Mouse (Mus musculus) splenic B cell, adult 2 months (primary cell): Measurements from ENCODE around the gene Agap2.

Source experiments
- DNase-seq: peaks from one replicate; pipeline ENCODE4 v3.0.0-alpha.2; 2011; ENCODE audit warnings: low read depth, low spot score
- H3K27me3 ChIP-seq: 2 replicates; pipeline ENCODE4 v1.6.1; 2012; ENCODE audit warnings: mild to moderate bottlenecking, low read length, moderate library complexity, mixed read lengths; ENCODE audit not compliant: control insufficient read depth, poor library complexity, insufficient read depth, severe bottlenecking
- H3K36me3 ChIP-seq: 2 replicates; pipeline ENCODE4 v1.6.1; 2012; ENCODE audit warnings: mild to moderate bottlenecking, low read length, moderate library complexity, mixed read lengths; ENCODE audit not compliant: control insufficient read depth, poor library complexity, insufficient read depth, severe bottlenecking

The Agap2 gene

DNA sequence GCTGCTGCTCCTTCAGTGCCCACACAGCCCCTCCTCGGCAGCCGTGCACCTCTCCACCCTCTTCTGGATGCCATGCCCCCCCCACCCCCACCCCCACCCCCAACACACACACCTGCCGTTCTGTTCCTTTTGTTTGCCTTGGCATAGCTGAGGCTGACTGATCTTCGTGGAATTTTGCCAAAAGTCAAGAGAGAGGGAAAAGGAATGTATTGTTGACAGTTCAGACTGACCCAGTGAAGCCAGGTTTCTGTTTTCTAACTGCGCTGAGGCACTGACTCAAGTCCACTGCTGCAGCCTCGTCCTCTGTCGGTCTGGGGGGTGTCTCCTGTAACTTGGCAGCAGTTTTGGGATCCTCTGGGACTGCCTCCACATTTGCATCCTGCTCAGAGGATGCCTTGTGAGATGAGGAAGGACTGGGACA lies 19.3 kb downstream of the Agap2 start:
- H3K27me3 ChIP-seq, result no peaks in the 10 kb centered on the region
- peaks cover 17% of the 10 kb centered on the region for H3K36me3 ChIP-seq
- DNase-seq, result no peak

DNA sequence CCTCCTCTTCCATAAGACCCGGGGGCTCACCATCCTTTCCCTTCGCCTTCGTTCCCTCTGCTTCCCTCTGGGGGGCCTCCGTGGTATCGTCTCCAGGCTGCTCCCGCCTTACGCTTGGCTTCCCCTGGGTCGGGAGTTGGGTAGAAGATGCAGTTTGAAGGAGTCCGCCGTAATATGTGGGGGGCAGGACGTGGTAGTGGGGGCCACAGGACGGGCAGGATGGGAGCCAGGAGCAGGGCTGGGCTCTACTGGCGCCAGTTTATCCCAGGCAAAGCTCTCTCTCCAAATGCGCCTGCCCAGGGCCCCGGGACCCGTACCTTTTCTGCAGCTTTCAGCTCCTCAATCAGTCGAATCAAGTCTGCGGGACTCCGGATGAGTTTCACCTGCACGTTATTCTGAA lies 23.4 kb downstream of the Agap2 start:
- peaks cover 8% of the 10 kb centered on the region for H3K36me3 ChIP-seq
- DNase-seq, result no peak
- no peaks in the 10 kb centered on the region for H3K27me3 ChIP-seq

GRCm38 (mm10) chr10:127099191-127099590 lies 24.1 kb downstream of the Agap2 start:
- no peak for DNase-seq
- Histone ChIP-seq H3K27me3 (no peaks in the 10 kb centered on the region), H3K36me3 (peaks cover 8% of the 10 kb centered on the region)

DNA sequence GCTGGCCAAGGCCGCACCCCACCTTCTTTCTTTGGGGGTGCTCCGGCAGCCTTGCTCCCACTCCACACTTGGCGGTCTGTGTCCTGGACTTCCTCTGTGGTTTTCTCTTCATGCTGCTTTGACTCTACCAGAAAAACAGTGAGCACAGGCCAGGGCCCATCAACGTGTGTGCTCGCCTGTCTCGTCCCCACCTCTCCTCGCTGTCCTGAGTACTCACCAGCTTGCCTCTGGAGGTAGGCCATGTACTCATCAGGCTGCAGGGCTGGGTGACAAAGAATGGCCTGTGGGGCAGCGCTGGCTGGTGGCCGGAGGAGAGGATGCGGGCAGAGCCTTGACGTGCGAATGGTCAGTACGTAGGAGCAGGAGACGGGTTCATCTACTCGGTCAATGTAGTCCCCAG lies 24.8 kb downstream of the Agap2 start:
- DNase-seq, result no peak
- H3K36me3 ChIP-seq, result peaks cover 6% of the 10 kb centered on the region
- H3K27me3 ChIP-seq, result no peaks in the 10 kb centered on the region

GRCm38 (mm10) chr10:127100414-127100813 lies 25.3 kb downstream of the Agap2 start:
- peaks cover 6% of the 10 kb centered on the region for H3K36me3 ChIP-seq
- no peaks in the 10 kb centered on the region for H3K27me3 ChIP-seq
- no peak for DNase-seq

- H3K27me3 ChIP-seq, result no peaks in the 10 kb centered on the region
- H3K36me3 ChIP-seq, result peaks cover 8% of the 10 kb centered on the region
- no peak for DNase-seq
Measured at GRCm38 (mm10) chr10:127101151-127101550, 26.1 kb downstream of the Agap2 start.

DNA sequence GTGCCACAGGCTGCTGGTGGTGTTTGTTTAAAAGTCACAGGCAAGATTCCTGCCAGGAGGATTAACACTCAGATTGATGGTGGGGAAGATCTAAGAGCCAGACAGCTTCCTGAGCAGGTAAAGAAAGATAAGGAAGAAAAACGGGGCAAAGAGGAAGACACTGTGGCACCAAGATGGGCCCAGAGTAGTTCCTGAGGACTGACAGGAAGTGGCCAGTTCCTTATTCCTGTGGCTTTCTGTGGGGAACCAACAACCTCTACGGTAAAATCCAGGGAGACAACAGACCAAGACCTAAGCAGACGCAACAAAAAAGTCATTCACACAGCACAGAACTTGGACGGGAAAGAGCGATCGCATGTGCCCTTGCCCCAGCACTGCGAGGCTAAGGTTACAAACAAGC lies 28.5 kb downstream of the Agap2 start:
- no peaks in the 10 kb centered on the region for H3K27me3 ChIP-seq
- DNase-seq, result no peak

GRCm38 (mm10) chr10:127107563-127108261 lies 32.6 kb downstream of the Agap2 start:
- peaks cover 1% of the 10 kb centered on the region for H3K36me3 ChIP-seq
- no peaks in the 10 kb centered on the region for H3K27me3 ChIP-seq
- DNase-seq, result peak; percentile 35

More for the DNA sequence above, 28.5 kb downstream of the Agap2 start:
- peaks cover 4% of the 10 kb centered on the region; the same call in 1 of the 2 replicates for H3K36me3 ChIP-seq

- no peak for DNase-seq
- Histone ChIP-seq H3K36me3 (peaks cover 1% of the 10 kb centered on the region), H3K27me3 (no peaks in the 10 kb centered on the region)
Measured at GRCm38 (mm10) chr10:127108262-127108583, 33.1 kb downstream of the Agap2 start.

DNA sequence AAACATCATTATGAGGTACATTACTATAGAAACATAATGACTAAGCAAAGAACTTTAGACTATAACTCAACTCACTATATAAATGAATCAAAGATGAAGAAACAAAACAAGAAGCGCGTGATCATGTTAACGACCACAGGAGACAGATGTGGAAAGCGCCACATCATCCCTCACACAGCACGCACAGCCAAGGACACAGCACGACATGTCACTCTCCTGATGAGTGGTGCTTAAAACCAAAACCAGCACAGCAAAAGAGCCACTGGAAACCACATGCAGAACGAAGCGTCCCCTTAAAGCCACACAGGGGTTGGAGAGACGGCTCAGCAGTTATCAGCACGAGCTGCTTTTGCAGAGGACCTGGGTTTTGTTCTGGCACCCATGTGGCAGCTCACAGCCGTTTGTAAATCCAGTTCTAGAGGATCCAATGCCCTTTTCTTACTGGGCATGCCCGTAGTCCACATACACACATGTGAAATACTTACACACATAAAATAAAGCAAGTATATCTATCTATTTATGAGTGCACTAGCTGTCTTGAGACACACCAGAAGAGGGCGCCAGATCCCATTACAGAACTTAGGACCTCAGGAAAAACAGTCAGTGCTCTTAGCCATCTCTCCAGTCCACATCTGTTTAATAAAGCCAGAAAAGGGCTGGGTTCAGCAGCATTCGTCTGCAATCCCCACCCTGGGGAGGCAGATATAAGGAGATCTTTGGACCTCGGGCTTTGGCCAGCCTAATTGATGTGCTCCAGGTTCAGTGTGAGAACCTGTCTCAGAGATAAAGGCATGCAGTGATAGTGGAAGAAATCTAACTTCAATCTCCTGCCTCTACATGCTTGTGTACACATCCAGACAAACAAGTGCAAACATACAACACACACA lies 36.2 kb downstream of the Agap2 start:
- Histone ChIP-seq H3K36me3 (no peaks in the 10 kb centered on the region; the same call in 1 of the 2 replicates), H3K27me3 (no peaks in the 10 kb centered on the region)
- no peak for DNase-seq

GRCm38 (mm10) chr10:127114408-127114807 lies 39.3 kb downstream of the Agap2 start:
- Histone ChIP-seq H3K36me3 (peaks cover 2% of the 10 kb centered on the region), H3K27me3 (no peaks in the 10 kb centered on the region)
- no peak for DNase-seq

DNA sequence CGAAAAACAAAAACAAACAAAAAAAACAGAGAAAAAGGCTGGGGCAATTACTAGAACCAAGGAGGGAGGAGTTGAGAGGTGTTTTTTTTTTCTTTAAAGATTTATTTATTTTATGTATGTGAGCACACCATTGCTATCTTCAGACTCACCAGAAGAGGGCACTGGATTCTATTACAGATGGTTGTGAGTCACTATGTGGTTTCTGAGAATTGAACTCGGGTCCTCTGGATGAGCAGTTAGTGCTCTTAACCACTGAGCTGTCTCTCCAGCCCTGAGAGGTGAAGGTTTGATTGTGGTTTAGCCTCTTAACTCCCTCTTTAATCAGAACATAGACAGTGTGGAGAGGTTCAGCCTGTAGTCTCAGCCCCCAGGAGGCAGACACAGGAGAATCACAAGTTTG lies 40.0 kb downstream of the Agap2 start:
- Histone ChIP-seq H3K27me3 (no peaks in the 10 kb centered on the region), H3K36me3 (peaks cover 2% of the 10 kb centered on the region)
- DNase-seq, result peak; percentile 65

DNA sequence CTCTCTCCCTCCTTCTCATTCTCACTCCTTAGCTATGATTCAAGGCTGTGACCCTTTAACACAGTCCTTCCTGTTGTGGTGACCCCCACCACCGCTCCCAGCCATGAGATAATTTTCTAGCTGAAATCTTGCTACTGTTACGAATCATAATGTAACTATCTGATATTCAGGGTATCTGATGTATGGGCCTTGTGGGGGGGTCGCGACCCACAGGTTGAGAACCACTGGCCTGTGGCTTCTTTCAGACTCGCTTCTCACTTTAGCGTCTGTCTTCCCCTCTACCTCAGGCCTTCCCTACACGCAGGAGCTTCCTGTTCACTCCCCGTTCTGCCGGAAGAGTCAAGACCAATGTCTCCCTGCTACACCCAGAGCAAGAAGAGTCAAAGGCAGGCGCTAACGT lies 43.4 kb downstream of the Agap2 start:
- no peak for DNase-seq
- no peaks in the 10 kb centered on the region for H3K27me3 ChIP-seq
- peaks cover 2% of the 10 kb centered on the region for H3K36me3 ChIP-seq

DNA sequence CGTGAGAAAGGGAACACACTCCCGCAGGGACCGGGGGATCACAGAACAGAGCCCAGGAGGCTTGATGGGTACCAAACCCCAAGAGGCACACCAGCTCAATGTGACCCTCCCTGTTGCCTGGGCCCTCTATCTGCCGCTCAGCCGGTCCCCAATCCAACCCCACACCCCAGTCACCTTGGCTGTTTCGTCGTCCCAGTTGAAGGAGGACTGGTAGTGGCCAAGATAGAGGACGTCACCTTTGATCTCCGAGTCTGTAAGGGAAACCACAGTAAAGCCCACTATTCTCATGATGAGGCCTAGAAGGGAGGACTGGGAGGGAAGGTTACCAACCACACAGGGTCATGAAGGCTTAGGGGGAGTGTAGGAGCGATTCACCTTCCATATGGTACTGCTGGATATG lies 44.1 kb downstream of the Agap2 start:
- Histone ChIP-seq H3K27me3 (no peaks in the 10 kb centered on the region), H3K36me3 (peaks cover 2% of the 10 kb centered on the region)
- DNase-seq, result no peak

DNA sequence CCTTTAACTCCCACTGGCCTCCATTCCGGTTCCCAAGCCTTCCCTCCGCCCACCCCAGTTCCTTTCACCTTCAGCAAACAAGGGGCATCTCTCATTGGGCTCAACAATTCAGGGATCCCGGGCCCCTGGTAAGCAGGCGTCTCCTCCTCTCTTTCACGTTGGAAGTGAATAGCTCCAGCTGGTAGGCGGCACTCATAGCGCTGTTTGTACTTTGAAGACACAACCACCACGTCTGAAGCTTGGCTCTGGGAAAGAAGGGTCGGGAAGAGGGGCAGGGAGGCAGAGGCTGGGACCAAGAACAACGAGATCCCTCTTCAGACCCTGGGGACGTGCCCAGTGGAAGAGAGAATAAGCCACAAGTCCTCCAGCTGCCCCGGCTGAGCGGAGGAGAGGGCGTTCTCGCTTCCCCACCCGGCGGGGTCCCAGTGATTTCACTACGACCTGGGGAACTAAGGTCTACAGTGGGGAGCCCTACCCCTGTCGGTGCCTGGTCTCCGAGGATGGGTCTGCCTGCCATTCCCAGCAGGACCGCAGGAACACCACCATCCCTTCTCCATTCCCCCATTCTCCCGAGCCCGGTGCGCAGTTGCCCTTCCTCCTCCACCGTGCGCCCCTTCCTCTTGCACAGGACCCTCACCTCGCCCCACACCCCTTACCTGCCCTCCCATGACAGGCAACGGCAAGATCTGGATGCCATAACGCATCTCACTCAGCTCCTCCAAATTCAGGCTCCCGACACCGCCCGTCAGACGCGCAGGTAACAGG lies 45.4 kb downstream of the Agap2 start:
- no peak for DNase-seq
- Histone ChIP-seq H3K36me3 (peaks cover 2% of the 10 kb centered on the region), H3K27me3 (no peaks in the 10 kb centered on the region)
